Mouse (Mus musculus): ENCODE data around the gene Dpysl5.
"Not testable (repeated sequence)": the region's sequence is repeated elsewhere in the genome, so short reads cannot be mapped to it uniquely, and the experiment has no call there.

Gene Dpysl5

DNA sequence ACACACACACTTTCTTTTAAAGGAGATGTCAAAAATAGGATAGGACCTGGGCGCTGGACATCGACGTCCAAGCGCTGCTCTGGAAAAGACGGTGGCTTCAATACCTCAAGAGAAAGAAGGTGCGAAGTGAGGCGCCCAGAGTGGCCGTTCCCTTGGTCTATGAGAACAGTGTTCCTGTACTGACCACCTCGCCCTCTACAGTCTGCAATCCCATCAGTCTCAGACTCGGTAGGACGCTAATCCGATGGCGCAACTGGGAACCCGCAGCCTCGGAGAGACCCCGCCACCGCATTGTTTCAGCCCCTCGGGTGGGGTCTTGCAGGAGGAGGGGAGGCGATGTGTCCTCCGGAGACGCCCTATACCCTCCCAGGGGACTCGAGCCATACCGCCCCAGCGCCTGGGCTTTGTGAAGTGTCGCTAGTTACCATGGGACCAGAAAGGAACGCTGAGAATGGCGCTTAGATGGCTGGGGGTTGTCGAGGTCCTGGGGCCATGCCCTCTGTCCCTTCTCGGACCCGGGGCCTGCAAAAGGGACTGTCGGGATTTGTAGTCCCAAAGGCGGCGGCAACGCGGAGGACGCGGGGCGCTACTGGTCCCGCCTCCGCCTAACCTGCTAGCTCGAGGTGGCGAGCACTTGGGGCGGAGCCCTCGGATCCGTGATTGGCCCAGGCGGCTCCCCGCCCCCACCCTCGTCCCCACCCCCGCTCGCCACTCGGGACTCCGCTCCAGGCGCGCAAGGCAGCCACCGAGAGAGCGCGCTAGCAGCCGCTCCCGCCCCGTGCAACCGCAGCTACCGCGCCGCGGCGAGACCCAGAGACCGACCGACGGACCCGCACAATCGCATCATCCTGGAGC, at the start of gene Dpysl5:
Dpysl5 (plus strand) TSS at position 418 of the 855 bp plus-strand sequence.
- DNase-seq (ENCODE audit: low read depth, low spot score), result no peak

DNA sequence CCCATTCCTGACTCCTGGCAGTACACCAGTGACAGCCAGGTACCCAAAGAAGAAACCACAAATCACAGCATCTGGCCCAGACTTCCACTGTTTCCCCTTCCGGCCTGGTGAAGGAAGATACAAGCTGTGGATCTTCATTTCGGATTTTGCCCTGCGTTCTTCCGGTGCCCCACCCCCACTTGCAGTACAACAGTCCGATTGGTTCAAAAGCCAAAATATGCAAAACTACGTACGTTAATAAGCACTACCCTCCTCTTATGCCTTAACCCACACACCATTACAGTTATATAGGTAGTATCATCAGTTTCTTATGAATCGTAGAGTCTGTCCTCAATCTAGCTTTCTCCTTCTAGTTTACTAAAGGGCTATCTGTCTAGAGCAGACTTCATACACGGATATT, 46.0 kb upstream of the Dpysl5 start:
- no peak for DNase-seq (ENCODE audit: low read depth, low spot score)

DNA sequence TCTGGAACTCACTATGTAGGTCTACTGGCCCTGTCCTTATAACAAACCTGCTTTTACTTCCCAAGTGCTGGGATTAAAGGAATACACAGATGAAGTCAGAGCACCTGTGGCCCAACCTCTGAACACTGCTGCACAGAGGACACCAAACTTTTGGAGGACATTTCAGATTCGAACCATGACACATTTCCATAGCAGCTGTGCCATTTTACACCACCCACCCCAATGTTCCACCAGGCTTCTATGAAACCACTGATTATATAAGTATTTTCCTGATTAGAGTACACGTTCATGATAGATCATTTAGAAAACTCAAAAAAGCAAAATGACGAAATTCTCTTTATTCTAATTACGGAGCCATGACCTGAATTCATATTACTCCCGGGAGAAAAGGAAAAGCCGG, 45.4 kb upstream of the Dpysl5 start:
- DNase-seq (ENCODE audit: low read depth, low spot score), result no peak

DNA sequence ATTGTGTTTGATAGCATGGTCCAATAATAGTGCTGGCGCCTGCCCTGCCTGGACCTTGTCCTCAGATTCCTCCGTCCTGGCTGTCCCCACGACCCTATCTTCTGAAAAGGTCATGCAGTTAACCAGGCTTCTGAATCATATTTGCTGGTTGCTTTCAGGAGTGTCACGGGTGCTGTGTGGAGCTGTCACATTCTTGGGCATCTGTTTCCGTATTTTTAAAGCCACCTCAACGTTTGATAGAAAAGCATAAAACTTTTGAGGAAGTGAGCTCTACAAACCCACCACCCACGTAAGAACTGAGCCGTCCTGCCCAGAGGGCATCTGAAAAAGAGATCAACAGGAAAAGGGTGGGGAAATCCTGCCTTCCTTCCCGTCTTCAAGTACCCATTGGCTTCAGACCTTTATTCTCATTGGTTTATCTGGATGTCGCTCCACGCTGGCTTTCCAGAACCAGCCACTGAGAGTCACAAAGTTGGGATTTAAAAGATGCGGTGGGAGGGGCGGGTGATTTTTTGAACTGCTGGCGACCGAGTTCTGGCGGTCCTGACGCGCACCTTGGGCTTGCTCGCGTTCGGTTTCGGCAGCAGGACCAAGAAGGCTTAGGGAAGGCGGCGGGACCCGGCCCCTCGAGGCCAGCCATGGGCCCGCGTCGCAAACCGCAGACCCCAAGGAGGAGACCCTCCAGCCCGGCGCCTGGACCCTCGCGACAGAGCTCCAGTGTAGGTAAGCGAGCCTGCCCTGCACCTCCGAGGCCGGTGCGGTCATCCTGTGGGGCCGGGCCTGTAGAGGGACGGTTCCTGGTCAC, 44.8 kb upstream of the Dpysl5 start, which contains the start of gene Cenpa:
Cenpa (plus strand) TSS at position 387 of the 805 bp plus-strand sequence.
- DNase-seq (ENCODE audit: low read depth, low spot score), result peak; percentile 92

DNA sequence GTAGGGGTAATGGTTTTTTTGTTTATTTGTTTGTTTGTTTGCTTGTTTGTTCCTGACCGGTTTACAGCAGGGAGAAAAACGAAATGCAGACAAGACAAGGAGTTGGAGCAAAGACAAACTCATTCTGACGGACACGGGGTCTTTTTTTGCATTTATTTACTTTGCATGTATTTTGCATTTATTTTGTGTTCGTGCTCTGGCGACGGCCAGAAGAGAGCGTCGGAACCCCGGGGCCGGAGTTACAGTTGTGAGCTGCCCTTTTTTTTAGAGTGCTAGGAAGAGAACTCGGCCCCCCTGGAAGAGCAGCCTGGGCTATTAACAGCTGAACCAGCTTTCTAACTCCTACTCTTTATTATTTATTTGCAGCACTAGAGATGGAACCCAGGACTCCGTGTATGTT, 44.1 kb upstream of the Dpysl5 start:
- no peak for DNase-seq (ENCODE audit: low read depth, low spot score)

DNA sequence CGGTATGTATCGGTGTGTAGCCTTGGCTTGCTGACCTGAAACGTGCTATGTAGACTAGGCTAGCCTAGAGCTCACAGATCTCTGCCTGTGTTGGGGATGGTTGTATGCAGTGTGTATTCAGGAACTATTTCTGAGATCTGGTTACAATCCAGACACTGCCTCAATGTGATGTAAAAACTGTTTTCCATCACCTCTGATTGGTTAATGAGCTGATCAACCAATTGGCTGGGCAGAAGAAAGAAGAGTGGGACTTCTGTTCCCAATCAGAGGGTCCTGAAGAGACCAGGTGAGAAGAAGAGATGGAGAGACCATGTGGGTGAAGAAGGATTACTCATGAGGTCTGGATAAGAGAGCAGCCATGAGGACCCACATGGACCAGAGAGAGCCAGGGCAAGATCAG, 43.7 kb upstream of the Dpysl5 start:
- DNase-seq (ENCODE audit: low read depth, low spot score), result no peak

DNA sequence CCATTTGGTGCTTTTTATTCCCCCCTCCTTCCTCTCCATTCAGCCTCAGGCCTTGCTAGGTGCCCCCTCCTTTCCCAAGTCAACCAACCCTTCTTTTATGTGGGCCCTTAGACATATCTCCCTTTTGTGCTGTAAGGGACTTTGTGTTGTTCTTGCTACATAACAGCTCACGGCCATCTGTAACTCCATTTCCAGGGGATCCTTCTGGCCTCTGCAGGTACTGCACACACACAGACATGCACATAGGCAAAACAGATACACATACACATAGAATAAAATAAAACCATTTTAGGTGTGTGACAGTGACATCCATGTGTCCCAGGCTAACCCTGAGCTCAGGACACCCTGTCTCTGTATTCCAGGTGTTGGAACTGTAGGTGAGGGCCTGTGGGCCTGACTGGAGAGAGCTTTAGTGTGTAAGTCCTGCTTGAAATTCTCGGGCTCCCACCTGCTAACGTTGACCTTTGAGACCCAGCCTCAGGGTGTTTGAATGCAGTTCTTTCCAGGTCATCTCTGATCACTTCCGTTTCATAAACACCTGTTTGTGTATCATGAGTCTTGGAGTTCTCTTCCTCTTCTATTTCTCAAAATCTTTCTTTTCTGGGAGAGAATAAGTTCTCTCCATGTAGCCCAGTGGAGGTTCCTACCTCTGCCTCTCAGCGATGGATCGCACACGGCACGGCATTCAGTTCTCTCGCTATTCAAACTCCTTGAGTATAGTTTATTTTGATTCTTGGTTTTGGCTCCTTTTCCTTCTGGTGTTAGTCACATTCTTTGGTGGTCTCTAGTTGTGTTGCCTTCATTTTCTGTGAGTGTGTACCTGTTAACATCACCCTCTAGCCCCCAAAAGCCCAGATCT, 42.5 kb upstream of the Dpysl5 start:
- DNase-seq (ENCODE audit: low read depth, low spot score), result no peak

DNA sequence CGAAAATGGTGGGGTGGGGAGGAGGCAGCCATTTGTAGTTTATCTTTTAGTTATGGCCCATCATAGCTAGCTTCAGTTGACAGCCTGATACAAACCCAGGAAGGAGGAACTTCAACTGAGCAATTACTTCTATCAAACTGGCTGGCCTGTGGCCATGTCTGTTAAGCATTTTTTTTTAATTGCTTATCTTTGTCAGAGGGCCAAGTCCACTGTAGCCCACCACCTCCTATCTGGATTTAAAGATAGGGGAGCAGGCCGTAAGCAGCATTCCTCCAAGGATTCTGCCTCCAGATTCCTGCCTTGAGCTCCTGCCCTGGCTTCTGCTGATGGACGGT, 41.9 kb upstream of the Dpysl5 start:
- no peak for DNase-seq (ENCODE audit: low read depth, low spot score)

DNA sequence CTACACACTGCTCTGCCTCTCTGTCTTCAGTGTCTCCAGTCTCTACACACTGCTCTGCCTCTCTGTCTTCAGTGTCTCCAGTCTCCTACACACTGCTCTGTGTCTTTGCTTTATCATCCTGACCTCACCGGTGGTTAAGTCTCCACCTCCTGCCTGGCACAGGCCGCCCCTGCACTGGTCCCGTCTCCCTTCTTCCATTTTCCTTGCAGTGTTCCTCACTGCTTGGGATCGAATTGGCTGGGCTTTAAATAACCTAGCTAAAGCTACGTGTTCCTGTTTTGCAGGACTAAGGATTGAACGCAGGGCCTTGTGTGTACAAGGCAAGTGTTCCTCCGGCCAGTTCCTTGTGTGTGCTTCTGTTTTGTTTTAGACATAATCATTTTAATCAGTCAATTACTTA, 41.3 kb upstream of the Dpysl5 start:
- no peak for DNase-seq (ENCODE audit: low read depth, low spot score)

DNA sequence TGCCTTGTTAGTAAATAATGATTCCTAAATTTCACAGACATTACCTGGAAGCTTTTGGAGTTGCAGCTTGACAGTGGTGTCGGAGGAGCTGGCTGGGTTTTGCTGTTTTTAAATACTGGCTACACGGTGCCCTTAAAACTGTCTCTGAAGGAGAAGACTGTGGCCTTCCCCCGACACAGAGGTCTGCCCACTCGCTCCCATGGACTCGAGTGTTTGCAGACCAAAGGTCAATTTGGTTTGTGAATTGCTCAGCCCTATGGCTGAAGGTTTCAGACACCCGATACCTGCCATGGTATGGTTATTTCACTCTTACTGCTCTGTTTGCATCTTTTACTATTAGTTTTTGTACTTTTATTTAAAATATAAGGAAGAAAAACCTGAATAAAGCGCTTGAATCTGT, 37.4 kb upstream of the Dpysl5 start:
- no peak for DNase-seq (ENCODE audit: low read depth, low spot score)

DNA sequence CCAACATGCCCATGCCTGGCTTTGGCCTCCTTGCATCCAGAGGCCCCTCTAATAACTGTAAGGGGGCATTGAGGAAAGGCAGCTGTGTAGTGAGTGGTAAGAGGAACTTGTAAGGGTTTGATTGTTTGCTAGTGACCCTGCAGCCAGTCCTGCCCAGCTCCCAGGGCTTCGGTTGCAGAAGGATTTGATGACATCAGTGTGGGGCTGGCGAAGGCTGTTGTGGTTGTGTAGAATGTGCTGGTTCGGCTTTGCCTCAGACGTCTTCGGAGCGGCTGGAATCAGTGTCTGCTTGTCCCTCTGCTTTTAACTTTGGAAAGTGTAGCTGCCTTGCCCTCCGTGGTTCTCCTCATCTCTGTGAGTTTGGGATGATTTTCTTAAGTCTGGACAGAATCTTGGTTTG, 34.6 kb upstream of the Dpysl5 start:
- no peak for DNase-seq (ENCODE audit: low read depth, low spot score)

DNA sequence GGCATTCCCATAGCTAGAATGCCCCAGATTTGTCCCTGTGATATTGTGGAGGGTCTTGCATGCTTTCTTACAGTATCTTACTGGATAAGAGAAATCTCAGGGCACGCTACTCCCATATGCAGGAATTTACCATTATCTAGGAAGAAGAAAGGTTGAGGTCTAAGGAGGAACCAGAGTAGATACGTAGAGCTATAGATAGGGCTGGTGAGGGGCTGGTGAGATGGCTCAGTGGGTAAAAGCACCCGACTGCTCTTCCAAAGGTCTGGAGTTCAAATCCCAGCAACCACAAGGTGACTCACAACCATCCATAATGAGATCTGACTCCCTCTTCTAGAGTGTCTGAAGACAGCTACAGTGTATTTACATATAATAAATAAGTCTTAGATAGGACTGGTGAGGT, 33.3 kb upstream of the Dpysl5 start:
- DNase-seq (ENCODE audit: low read depth, low spot score), result not testable (repeated sequence)

DNA sequence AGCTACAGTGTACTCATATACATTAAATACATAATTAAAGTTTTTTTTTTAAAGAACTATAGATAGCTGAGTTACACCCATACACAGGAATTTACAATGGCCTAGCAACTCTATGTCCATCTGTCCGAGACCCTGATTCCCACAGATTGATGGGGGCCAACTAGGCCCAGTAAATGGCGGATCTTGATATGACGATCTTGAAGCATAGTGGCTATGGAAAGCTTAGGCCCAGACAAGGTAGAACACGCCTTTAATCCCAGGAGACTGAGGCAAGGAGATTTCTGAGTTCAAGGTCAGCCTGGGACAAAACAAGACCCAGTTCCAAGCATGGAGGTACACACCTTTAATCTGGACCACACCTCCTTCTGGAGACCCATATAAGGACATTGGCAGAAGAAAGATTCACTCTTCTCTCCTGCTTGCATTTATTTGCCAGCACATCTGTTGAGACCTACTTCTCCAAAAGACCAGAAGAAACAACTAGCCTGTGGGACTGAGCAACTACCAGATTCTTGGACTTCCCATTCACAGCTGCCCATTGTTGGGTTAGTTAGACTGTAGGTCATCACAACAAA, 32.6 kb upstream of the Dpysl5 start:
- no peak for DNase-seq (ENCODE audit: low read depth, low spot score)

DNA sequence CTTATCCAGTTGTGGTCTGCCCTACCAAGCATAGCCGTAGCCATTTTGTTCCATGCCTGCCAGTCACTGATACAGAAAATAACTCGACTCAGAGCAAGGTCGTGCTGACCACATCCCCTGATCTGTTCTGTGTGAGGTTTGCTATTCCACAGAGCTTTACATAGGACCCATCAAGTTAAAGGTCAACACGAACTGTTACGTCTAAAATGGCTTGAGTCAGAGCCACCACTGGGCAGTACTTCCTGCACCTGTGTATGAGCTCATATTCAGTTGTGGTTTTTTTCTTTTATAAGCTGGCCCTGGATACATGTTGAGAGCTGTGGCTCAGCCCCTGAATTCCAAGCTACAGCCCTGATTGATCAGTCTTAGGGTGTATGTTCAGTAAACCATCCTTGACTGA, 31.8 kb upstream of the Dpysl5 start:
- no peak for DNase-seq (ENCODE audit: low read depth, low spot score)

DNA sequence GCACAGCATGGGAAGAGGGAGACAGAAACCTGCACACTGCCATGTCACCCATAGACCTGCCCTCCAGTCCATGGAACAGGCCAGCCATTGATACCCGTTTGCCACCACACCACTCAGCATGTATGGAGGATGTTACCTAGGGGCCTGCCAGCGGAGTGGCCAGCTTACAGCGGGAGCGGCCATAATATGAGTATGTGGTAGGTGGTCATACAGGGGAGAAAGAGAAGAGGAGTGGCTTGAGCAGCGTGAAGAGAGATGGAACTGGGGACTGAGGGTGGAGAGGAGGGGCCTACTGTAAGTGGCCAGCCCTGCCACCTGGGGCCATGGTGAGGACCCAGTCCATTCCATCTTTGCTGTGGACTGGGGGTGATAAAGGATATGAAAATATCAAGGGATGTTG, 29.4 kb upstream of the Dpysl5 start:
- no peak for DNase-seq (ENCODE audit: low read depth, low spot score)

DNA sequence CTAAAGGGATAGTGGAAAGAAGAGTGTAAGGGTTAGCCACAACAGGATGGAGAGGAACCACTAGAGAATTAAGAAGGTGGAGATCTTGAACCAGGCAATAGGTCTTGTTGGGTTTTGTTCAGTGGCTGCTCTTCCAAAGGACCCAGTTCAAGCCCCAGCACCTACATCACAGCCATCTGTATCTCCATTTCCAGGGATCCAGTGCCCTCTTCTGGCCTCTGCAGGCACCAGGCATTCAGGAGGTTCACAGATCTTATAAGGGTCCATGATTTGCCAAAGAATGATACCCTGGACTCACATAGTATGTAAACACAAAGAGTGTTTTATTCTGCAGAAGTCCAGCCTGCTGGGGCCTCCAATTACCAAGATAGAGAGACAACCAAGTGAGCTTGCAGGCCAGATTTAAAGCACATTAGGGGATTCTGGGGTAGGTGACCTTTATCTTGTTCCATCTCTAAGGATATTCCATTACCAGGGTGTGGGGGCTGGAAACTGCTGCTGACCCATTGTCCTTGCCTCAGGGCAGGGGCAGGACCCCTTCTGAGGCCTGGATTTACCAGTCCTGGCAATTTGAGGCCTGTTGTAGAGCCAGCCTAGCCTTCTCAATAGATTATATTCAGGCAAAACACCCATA, 28.3 kb upstream of the Dpysl5 start:
- no peak for DNase-seq (ENCODE audit: low read depth, low spot score)

DNA sequence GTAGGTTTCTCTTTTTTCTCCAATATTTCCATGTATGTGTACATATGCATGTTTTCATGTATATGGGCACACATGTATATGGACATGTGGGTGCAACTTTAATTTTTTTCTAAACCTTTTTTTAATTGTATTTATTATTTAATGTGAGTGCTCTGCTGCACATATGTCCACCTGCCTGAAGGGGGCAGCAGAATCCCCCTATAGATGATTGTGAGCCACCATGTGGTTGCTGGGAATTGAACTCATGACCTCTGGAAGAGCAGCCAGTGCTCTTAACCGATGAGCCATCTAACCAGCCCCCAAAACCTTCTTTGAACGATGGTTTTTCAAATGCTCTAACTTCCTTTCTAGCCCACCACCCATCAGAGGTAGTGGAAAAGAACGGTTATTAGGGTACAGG, 27.4 kb upstream of the Dpysl5 start:
- DNase-seq (ENCODE audit: low read depth, low spot score), result no peak

DNA sequence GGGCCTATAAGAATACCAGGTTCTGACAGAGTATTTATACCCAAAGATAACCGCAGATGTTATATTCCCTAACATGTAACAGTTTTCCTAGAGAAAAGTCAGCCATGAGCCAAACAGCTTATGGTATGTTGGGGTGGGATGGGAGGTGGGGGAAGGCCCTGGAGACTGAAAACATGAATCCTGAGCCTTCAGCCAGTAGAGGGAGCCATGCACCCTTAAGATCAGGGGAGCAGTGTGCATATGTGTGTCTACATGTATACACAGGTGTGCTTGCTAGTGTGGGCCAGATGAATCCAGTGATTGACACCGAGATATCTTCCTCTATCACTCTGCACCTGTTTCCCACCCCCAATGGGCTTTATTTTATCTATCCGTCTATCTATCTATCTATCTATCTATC, 24.6 kb upstream of the Dpysl5 start:
- no peak for DNase-seq (ENCODE audit: low read depth, low spot score)

DNA sequence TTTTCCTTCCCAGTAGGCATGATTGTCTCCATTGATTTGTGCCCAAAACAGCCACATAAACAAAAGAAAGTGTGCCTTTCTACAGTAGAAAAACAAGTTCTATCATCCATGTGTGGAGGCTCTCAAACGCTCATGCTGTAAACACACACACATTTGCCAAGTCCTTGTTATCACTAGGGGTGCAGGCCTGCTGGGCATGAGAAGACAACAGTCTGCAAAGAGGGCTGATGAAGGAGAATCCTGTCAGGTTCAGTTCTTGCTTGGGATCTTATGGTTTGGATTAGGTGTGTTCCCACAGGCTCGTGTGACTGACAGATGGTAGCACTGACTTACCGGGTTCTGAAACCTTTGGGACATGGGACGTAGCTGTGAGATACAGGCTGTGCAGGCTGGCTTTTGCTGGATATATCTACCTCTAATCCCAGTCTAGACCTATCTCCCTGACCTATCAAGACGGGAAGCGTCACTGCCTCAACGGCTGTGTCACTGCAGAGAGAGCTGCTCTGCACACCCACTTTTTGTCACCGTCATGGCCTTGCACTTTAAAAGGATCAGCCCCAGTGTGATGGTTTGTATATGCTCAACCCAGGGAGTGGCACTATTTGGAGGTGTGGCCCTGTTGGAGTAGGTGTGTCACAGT, 10.9 kb upstream of the Dpysl5 start:
- no peak for DNase-seq (ENCODE audit: low read depth, low spot score)

DNA sequence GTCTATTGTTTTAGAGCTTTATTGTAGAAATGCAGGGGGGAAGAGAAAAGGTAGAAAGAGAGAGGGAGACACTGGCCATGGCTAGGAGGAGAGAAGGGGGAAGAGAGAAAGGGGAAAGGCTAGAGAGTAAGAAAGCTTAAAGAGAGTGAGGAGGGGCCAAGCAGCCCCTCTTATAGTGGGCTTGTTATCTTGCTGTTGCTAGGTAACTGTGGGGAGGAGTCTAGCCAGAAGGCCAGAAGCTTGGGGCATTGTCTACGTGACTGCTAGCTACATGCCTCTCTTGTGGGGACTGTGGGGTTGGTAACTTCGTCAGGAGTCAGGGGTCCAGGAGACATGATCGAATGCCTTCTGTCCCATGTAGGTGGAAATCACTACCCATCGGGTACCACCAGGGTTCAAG, 10.0 kb upstream of the Dpysl5 start:
- DNase-seq (ENCODE audit: low read depth, low spot score), result not testable (repeated sequence)

DNA sequence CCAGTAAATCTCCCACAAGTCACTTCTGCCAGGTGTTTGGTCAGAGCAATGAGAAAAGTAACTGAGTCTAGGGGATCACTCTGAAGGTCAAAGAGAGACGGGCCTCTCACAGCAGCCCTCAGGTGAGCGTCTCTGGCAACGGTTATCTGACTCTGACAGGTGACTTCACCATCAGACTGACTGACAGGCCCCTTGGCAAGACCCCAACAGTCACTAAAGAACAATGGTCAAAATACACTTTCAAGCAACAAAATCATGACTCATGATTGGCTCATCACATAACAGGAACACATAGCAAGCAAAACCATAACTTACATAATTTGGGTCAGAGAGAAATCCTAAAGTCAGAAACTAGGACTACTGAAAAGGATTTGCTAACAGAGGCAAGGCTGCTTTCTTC, 9.5 kb upstream of the Dpysl5 start:
- no peak for DNase-seq (ENCODE audit: low read depth, low spot score)

Measured in c-Kit-negative CD71-positive TER-119-positive erythroid progenitor cells, embryonic 14.5 days (primary cell).